Mouse (Mus musculus): Measurements from ENCODE around the gene Dhx8. TPM values are rescaled to one million over a fixed set of nuclear protein-coding genes. Genes with fewer than 3 reads are reported as not detected.
A peak's percentile ranks its signal among the peaks of the same experiment; 100 is the strongest.

Dhx8 gene
- total RNA-seq, 2 experiments from 2014 or later = 31.5 to 49.1 TPM

GRCm38 (mm10) chr11:101726765-101727164, 6.0 kb upstream of the Dhx8 start:
- ATAC-seq (replicated peaks; ENCODE audit: low FRiP score, low TSS enrichment, poor library complexity, severe bottlenecking) = no peak

- ATAC-seq (replicated peaks; ENCODE audit: low FRiP score, low TSS enrichment, poor library complexity, severe bottlenecking) = no peak
These were observed 3.4 kb upstream of the Dhx8 start for GRCm38 (mm10) chr11:101729308-101729707.

GRCm38 (mm10) chr11:101733596-101733995, 877 bp downstream of the Dhx8 start:
- ATAC-seq (replicated peaks; ENCODE audit: low FRiP score, low TSS enrichment, poor library complexity, severe bottlenecking) = no peak

- ATAC-seq (replicated peaks; ENCODE audit: low FRiP score, low TSS enrichment, poor library complexity, severe bottlenecking) = no peak
These were observed 23.9 kb downstream of the Dhx8 start for GRCm38 (mm10) chr11:101756616-101757015.

DNA sequence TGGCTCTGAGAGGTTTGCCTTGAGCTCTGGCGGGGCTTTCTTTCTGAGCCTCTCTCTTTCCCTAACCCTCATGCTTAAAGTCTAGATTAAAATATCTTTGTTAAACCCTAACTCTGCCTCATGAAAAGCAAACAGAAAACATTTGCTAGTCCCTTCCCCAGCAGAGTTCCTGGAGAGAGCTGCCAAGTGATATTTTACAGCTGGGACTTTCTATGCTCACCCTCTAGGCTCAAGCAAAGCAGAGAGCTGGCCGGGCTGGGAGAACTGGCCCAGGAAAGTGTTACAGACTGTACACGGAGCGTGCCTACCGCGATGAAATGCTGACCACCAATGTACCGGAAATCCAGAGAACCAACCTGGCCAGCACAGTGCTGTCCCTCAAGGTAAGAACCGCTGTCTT, 24.6 kb downstream of the Dhx8 start:
- no peak for ATAC-seq (replicated peaks; ENCODE audit: low FRiP score, low TSS enrichment, poor library complexity, severe bottlenecking)

GRCm38 (mm10) chr11:101758431-101758830, 25.7 kb downstream of the Dhx8 start:
- no peak for ATAC-seq (replicated peaks; ENCODE audit: low FRiP score, low TSS enrichment, poor library complexity, severe bottlenecking)

DNA sequence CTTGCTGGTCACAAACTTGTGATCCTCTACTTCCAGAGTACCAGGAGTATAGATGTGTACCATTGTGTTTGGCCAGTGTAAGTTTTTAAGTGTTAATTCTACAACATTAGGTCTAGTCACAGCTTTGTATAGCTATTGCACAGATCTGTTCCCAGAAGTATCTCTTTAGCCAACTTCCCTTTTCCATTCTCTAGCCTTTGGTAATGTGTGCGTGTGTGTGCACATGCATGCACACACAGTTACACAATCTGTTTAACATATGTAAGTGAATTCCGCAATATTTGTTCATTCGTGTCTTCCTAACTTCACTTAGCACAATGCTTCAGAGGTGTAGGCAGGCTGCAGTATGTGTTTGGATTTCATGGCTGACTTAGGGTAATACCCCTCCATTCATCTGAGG, 26.8 kb downstream of the Dhx8 start:
- ATAC-seq (replicated peaks; ENCODE audit: low FRiP score, low TSS enrichment, poor library complexity, severe bottlenecking) = no peak

DNA sequence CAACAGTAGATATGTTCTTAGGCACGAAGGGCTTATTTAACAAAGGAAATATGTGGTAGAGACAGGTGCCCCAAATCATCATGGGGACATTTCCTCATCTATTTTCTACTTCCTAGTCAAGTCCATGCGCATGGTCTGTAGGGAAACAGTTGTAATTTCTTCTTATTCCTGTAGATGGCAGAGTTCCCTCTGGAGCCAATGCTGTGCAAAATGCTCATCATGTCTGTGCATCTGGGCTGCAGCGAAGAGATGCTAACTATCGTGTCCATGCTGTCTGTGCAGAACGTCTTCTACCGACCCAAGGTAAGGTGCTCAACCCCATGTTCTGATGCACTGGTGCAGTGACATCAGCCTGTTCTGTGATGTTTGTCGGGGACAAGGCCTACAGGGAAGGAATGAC, 31.0 kb downstream of the Dhx8 start:
- peak; percentile 70 for ATAC-seq (replicated peaks; ENCODE audit: low FRiP score, low TSS enrichment, poor library complexity, severe bottlenecking)

DNA sequence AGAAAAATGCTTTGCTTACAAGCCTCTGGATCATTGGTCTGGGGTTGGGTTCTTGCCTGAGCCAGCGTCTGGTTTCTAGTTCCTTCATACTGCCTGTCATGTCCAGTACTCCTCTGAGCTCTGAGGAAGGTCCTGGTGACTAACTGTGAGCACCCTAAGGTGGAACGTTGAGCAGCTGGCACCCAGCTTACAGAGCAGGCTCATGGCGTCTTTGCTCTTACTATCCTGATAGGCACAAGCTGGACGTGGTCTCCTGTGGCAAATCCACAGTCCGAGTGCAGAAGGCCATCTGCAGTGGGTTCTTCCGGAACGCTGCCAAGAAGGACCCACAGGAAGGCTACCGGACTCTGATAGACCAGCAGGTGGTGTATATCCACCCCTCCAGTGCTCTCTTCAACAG, 31.8 kb downstream of the Dhx8 start:
- ATAC-seq (replicated peaks; ENCODE audit: low FRiP score, low TSS enrichment, poor library complexity, severe bottlenecking) = no peak

DNA sequence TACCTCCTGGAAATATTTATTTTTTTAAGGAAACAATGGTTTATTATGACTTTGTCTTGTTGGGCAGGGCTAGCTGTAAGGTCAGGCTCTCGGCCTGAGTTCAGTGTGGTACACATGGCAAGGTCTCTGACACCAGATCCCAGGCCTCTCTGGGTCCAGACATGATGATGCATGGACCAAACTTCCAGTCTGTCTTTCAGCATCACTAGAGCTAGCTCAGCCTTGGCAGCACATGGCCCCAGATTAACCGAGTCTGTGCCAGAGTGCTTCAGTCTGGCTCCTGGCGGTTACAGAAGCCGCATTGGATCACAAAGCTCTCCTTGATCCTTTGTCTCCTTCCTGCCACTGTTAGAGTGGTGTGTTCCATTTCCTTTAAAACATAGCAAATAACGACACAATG, 34.6 kb downstream of the Dhx8 start:
- ATAC-seq (replicated peaks; ENCODE audit: low FRiP score, low TSS enrichment, poor library complexity, severe bottlenecking) = no peak

DNA sequence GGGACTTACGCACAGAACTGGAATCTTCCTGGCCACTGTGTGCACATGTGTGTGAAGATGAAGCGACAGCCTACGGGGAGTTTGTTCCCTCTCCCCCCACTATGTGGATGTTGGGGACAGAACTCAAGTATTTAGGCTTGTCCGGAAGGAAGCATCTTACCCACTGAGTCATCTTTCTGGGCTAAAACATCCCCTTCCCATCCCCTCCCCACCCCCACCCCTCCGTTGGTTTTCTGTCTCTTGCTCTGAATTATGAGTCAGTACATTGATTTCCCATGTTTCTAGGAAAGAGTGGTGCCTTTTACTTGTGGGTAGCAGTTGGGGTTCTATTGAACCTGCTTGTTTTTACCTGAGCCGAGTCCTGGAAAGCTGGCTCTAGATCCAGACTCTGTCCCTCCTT, 36.0 kb downstream of the Dhx8 start:
- ATAC-seq (replicated peaks; ENCODE audit: low FRiP score, low TSS enrichment, poor library complexity, severe bottlenecking) = no peak

- no peak for ATAC-seq (replicated peaks; ENCODE audit: low FRiP score, low TSS enrichment, poor library complexity, severe bottlenecking)
These were observed 37.5 kb downstream of the Dhx8 start for GRCm38 (mm10) chr11:101770266-101770665.

DNA sequence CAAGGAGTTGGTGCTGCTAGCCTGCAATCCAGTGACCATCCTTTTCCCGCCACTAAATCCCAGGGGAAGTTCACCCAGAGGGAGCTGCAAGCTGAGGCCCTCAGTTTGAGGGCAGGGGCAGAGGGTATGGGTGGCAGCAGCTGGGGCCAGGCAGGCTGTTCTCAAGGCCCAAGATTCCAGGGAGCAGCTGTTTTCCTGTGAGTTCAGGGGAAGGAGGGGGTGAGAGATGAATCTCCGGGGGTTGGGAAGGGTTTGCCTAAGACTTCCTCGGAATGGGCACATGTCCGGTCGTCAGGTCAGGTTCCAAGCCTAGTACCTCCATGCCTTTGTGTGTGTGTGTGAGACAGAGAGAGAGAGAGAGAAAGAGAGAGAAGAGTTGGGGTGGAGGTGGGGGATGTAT, 39.3 kb downstream of the Dhx8 start:
- ATAC-seq (replicated peaks; ENCODE audit: low FRiP score, low TSS enrichment, poor library complexity, severe bottlenecking) = no peak

- ATAC-seq (replicated peaks; ENCODE audit: low FRiP score, low TSS enrichment, poor library complexity, severe bottlenecking) = no peak
These were observed 39.7 kb downstream of the Dhx8 start for GRCm38 (mm10) chr11:101772449-101772848.

DNA sequence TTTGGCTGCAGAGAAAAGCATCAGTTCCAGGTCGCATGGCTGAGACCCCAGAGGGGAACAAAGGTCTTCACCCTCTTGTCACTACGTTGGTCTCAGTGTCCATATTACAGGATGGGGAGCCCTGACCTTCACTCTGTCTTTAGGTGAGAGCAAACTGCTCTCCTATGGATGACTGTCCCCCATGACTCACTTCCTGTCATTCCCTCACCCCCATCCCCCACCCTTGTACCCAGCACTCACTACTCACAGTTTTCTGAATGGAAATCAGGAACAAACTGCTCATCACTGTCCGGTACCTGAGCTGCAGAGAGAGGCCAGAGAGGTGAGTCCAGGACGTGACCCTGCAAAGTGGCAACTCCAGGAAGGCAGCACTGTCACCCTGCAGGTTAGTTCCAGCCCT, 44.1 kb downstream of the Dhx8 start:
- no peak for ATAC-seq (replicated peaks; ENCODE audit: low FRiP score, low TSS enrichment, poor library complexity, severe bottlenecking)

DNA sequence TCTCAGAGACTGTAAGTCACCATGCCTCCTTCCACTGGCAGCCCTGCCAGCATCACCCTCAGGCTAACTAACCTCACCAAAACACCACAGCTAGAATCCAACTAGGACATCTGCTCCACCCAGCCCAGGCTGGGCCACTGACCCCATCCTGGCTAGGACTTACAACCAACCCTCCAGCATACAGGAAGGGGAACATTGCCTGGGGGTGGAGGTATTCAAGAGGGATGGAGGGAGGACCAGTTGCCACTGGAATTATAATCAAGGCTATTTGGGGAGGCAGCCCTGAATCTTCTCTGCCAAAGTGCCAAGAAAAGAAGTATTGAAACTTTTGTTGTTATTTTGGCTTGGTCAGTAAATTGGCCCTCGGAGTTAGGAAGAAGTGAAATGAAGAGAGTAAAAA, 50.4 kb downstream of the Dhx8 start:
- ATAC-seq (replicated peaks; ENCODE audit: low FRiP score, low TSS enrichment, poor library complexity, severe bottlenecking) = no peak

GRCm38 (mm10) chr11:101783584-101783983, 50.9 kb downstream of the Dhx8 start:
- ATAC-seq (replicated peaks; ENCODE audit: low FRiP score, low TSS enrichment, poor library complexity, severe bottlenecking) = no peak

- no peak for ATAC-seq (replicated peaks; ENCODE audit: low FRiP score, low TSS enrichment, poor library complexity, severe bottlenecking)
These were observed 51.4 kb downstream of the Dhx8 start for GRCm38 (mm10) chr11:101784072-101784471.

GRCm38 (mm10) chr11:101784488-101785142, 51.9 kb downstream of the Dhx8 start:
- no peak for ATAC-seq (replicated peaks; ENCODE audit: low FRiP score, low TSS enrichment, poor library complexity, severe bottlenecking)

DNA sequence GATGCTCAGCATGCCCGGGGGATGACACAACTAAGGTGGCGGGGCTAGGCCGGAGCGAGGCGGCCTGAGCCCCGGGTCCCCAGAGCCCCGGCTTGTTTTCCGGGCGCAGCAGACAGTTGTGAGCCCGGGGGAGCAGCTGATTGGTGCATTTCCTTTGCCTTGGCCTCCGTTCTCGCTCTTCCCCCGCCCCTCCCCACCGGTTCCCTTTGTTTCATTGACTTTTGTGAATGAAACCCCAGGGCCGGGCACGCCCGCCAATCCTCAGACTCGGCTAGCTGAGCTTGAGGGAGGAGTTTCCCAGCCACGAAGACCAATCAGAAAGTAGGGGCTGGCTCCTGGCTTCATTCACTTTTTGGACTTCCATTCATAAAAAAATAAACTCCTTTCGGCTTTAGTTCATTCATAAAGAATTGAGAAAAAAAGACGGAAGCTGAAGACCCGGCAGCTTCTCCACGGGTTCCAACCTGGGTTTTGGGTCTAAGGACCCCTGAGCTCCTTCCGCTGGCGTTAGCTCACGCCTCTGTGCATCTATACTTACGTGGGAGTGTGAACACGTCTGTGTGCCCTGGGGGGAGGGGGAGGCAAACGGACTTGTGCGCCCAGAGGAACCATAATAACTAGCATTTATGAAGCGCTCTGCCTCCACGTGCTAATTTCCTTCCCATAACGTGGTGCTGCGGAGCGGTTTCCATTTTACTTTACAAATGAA, 52.6 kb downstream of the Dhx8 start, which contains the start of gene Etv4:
Etv4 (minus strand) TSS at position 229 of the 709 bp plus-strand sequence.
- ATAC-seq (replicated peaks; ENCODE audit: low FRiP score, low TSS enrichment, poor library complexity, severe bottlenecking) = peak; percentile 94

DNA sequence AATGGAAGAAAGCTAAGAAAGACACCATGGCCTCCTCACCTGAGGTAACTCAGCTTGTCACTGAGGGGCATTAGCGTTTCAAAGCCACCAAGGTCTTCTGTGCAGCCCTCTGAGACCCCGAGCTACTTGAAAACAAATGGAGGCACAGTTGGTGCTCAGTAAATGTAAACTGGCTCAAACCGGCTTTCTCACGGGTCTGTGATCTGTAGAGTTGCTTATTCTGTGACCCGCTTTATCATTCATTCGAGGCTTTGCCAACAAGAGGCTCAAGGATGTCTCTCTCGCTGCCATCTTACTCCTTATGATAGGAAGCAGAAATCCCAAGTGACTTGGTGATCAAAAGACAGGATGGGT, 53.1 kb downstream of the Dhx8 start:
- no peak for ATAC-seq (replicated peaks; ENCODE audit: low FRiP score, low TSS enrichment, poor library complexity, severe bottlenecking)

Measured in megakaryocyte-erythroid progenitor cell, adult 5-6 weeks (primary cell).